Comparison of ENCODE assay signal across 8 mouse cellular contexts in the genomic region with DNA sequence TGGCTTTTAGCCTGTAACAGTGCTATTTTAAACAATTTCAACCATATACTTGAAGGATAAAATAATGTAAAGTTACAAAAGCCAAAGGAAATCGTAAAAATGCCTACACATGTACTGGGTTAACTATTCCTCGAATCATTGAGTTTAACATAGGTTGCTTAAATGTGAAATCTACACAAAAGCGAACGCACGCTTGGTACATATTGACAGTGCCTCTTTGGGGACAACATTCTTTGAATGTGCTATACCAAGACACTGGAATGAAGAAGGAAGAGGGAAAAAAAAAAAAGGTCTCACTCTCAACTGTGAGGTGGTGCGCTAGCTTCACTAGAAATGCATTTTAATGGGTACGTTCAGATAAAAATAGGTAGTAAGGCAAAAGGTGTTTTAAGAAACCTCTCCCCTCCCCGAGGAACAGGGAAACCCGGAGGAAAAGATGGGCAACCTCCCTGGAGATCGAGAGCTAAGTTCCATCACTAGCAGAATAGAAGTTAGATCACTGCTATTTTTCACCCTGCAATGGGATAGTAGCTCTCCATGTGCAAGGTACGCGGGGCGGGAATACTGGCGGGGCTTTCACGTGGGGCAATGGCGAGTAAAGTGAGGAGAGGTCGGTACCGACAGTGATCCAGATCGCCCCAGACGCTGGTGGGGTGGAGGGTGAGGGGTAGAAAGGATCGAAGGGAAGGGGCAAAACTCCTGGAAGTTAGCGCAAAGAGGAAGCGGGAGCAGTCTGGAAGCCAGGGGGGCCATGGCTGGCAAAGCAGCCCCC. TPM values are rescaled to one million over a fixed set of nuclear protein-coding genes. Genes with fewer than 3 reads are reported as not detected.
DNase-seq lines count a peak whose midpoint lies in the region; ATAC-seq and TF ChIP-seq lines count a peak whose summit lies in the region.

No protein-coding gene starts in this region.

- no peak for DNase-seq in left cerebral cortex, adult 2 months (ENCODE audit: extremely low spot score in 1 of 2, low spot score in 2 of 2)
- no peak for DNase-seq in left cerebral cortex, adult 11 months (ENCODE audit: low spot score)
- DNase-seq in NIH3T3 (ENCODE audit: low read depth) = peak; percentile 8
- DNase-seq in cerebellum, adult 11-12 months = no peak

- no peaks in the 10 kb centered on the region for H3K36me3 ChIP-seq in forebrain, embryonic 12.5 days (replicated peaks)
- H3K36me3 ChIP-seq in intestine, embryonic 16.5 days (ENCODE audit: control insufficient read depth, insufficient read depth, low read length) = no peaks in the 10 kb centered on the region
- H3K36me3 ChIP-seq in lung, embryonic 16.5 days (ENCODE audit: control insufficient read depth, insufficient read depth, low read length) = no peaks in the 10 kb centered on the region
- no peaks in the 10 kb centered on the region for H3K36me3 ChIP-seq in stomach, embryonic 14.5 days (ENCODE audit: control insufficient read depth, insufficient read depth, low read length)

- intact Hi-C loops in left cerebral cortex, adult 2 months (cut with DNase I) = loop anchor here (5.0 kb wide), 2 partner anchors 73 to 138 kb away; no protein-coding TSS in a partner anchor

- peak overlapping the region; percentile 70 for H3K9ac ChIP-seq in forebrain, embryonic 12.5 days
- peak overlapping the region; percentile 84 for H3K9ac ChIP-seq in intestine, embryonic 16.5 days (ENCODE audit: low read depth, low read length)
- H3K9ac ChIP-seq in lung, embryonic 16.5 days (ENCODE audit: low read length) = peak overlapping the region; percentile 81
- peak overlapping the region; percentile 64 for H3K9ac ChIP-seq in stomach, embryonic 14.5 days (replicated peaks; ENCODE audit: low read depth, low read length)

- TF ChIP-seq CTCF in left cerebral cortex, adult 2 months (IDR thresholded peaks at IDR 0.05) = no peak

- 19% methylated on average over 23 of the region's 23 CpGs for WGBS in forebrain, embryonic 12.5 days
- 17% methylated on average over 23 of the region's 23 CpGs for WGBS in intestine, embryonic 16.5 days
- 21% methylated on average over 23 of the region's 23 CpGs for WGBS in lung, embryonic 16.5 days
- WGBS in stomach, embryonic 14.5 days = 25% methylated on average over 23 of the region's 23 CpGs

- H3K27me3 ChIP-seq in forebrain, embryonic 12.5 days = peaks cover 18% of the 10 kb centered on the region
- no peaks in the 10 kb centered on the region; the same call in 1 of the 2 replicates for H3K27me3 ChIP-seq in intestine, embryonic 16.5 days (replicated peaks; ENCODE audit: control insufficient read depth, insufficient read depth, low read length)
- no peaks in the 10 kb centered on the region; the same call in 1 of the 2 replicates for H3K27me3 ChIP-seq in lung, embryonic 16.5 days (ENCODE audit: control insufficient read depth, insufficient read depth, low read depth, low read length)
- no peaks in the 10 kb centered on the region for H3K27me3 ChIP-seq in stomach, embryonic 14.5 days (ENCODE audit: control insufficient read depth, insufficient read depth, low read length)

- peak; percentile 27 for ATAC-seq in forebrain, embryonic 12.5 days (ENCODE audit: low FRiP score)
- ATAC-seq in intestine, embryonic 16.5 days = peak; percentile 9; the same call in 1 of the 2 replicates
- no peak for ATAC-seq in lung, embryonic 16.5 days (ENCODE audit: low read depth)
- no peak for ATAC-seq in stomach, embryonic 14.5 days (ENCODE audit: insufficient number of reproducible peaks, insufficient read depth, low FRiP score, low read depth)

- peak overlapping the region; percentile 58 for H3K4me2 ChIP-seq in forebrain, embryonic 12.5 days
- H3K4me2 ChIP-seq in intestine, embryonic 16.5 days (ENCODE audit: low read depth, low read length) = peak overlapping the region; percentile 48
- H3K4me2 ChIP-seq in lung, embryonic 16.5 days (ENCODE audit: low read depth, low read length) = peak overlapping the region; percentile 57
- H3K4me2 ChIP-seq in stomach, embryonic 14.5 days (replicated peaks; ENCODE audit: low read depth, low read length) = peak overlapping the region; percentile 46

- 0 out of 2 replicates have a peak, but pooled peaks cover 2% of the 10 kb centered on the region for H3K4me1 ChIP-seq in forebrain, embryonic 12.5 days
- no peaks in the 10 kb centered on the region for H3K4me1 ChIP-seq in intestine, embryonic 16.5 days (ENCODE audit: control insufficient read depth, insufficient read depth, low read length)
- no peaks in the 10 kb centered on the region; the same call in 1 of the 2 replicates for H3K4me1 ChIP-seq in lung, embryonic 16.5 days (replicated peaks; ENCODE audit: control insufficient read depth, insufficient read depth, low read length)
- H3K4me1 ChIP-seq in stomach, embryonic 14.5 days (ENCODE audit: control insufficient read depth, insufficient read depth, low read length) = no peaks in the 10 kb centered on the region

- peak overlapping the region; percentile 24; the same call in 1 of the 2 replicates for H3K27ac ChIP-seq in left cerebral cortex, adult 2 months
- H3K27ac ChIP-seq in forebrain, embryonic 12.5 days = no peak overlapping the region
- H3K27ac ChIP-seq in intestine, embryonic 16.5 days (ENCODE audit: low read length) = peak overlapping the region; percentile 31; the same call in 1 of the 2 replicates
- no peak overlapping the region for H3K27ac ChIP-seq in lung, embryonic 16.5 days (ENCODE audit: low read length)
- H3K27ac ChIP-seq in stomach, embryonic 14.5 days (ENCODE audit: low read length) = 0 out of 2 replicates have a peak overlapping the region, but pooled peaks have one; percentile 78

- H3K9me3 ChIP-seq in forebrain, embryonic 12.5 days = no peaks in the 10 kb centered on the region
- no peaks in the 10 kb centered on the region for H3K9me3 ChIP-seq in intestine, embryonic 16.5 days (ENCODE audit: control insufficient read depth, low read length)
- no peaks in the 10 kb centered on the region; the same call in 1 of the 2 replicates for H3K9me3 ChIP-seq in lung, embryonic 16.5 days (ENCODE audit: control insufficient read depth, low read length)
- no peaks in the 10 kb centered on the region for H3K9me3 ChIP-seq in stomach, embryonic 14.5 days (ENCODE audit: control insufficient read depth, low read depth, low read length)

- peak overlapping the region; percentile 56 for H3K4me3 ChIP-seq in left cerebral cortex, adult 2 months
- peak overlapping the region; percentile 58 for H3K4me3 ChIP-seq in forebrain, embryonic 12.5 days (replicated peaks)
- peak overlapping the region; percentile 64 for H3K4me3 ChIP-seq in intestine, embryonic 16.5 days (ENCODE audit: low read length)
- H3K4me3 ChIP-seq in lung, embryonic 16.5 days (ENCODE audit: low read length) = peak overlapping the region; percentile 71
- peak overlapping the region; percentile 63 for H3K4me3 ChIP-seq in stomach, embryonic 14.5 days (ENCODE audit: low read depth, low read length)

RNA-seq across cellular contexts. Expression of gene Ammecr1, which starts 1.1 kb away (rescaled TPM):
- total RNA-seq in left cerebral cortex, adult 2 months (2021) = 1 to 10 TPM; 2.6 to 3.6 TPM
- 11.3 and 12.7 TPM in 2 replicates for polyA plus RNA-seq in forebrain, embryonic 12.5 days (2016; fragmentation: Nextera tagmentation; extraction: Ambion mirVana)
- 5.2 and 5.8 TPM in 2 replicates for polyA plus RNA-seq in intestine, embryonic 16.5 days (2015; fragmentation: Nextera tagmentation; extraction: Ambion mirVana)
- polyA plus RNA-seq in lung, embryonic 16.5 days (2015; fragmentation: Nextera tagmentation; extraction: Ambion mirVana) = 8.5 and 9.3 TPM in 2 replicates
- polyA plus RNA-seq in stomach, embryonic 14.5 days (2014; fragmentation: Nextera tagmentation; extraction: Ambion mirVana) = 13.3 and 15.2 TPM in 2 replicates

Comparison
In these comparisons a context has a peak if more than half of its experiments do, and no peak if none do; other contexts are left out.
1. H3K27ac ChIP-seq: peak in left cerebral cortex, adult 2 months (single experiment), intestine, embryonic 16.5 days (single experiment) and stomach, embryonic 14.5 days (single experiment); none in forebrain, embryonic 12.5 days (single experiment) and lung, embryonic 16.5 days (single experiment).
2. ATAC-seq: peak in forebrain, embryonic 12.5 days (single experiment) and intestine, embryonic 16.5 days (single experiment); none in lung, embryonic 16.5 days (single experiment) and stomach, embryonic 14.5 days (single experiment).
3. Peak in every context shown above with its lines, with median percentiles within 50 percentile points of each other: H3K4me3 ChIP-seq, H3K4me2 ChIP-seq and H3K9ac ChIP-seq.